Mouse (Mus musculus) liver, adult (tissue): ENCODE data around the gene Slc20a1.

Experiments
- GATA4 ChIP-seq: IDR thresholded peaks from 2 replicates; pipeline ENCODE4 v1.6.1; 2014; ENCODE audit warnings: mild to moderate bottlenecking, low read length; ENCODE audit not compliant: insufficient replicate concordance

The Slc20a1 gene

DNA sequence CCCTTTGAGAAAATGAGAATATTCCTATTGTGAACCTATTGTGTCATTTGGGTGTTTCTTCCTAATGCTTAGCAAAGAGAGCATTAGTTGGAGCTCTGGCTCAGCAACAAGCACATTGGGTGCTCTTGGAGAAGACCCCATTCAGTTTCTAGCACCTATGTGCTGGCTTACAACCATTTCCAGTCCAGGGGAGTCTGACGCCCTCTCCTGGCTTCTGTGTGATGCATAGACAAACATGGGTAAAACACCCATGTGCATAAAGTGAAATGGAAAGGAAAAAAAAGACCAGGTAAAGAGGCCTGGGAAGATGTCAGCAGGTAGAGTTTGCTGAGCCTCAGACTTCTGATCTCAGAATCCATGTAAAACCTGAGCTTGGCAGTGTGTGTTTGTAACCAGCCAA lies 34.7 kb downstream of the Slc20a1 start:
- TF ChIP-seq GATA4, result no peak

DNA sequence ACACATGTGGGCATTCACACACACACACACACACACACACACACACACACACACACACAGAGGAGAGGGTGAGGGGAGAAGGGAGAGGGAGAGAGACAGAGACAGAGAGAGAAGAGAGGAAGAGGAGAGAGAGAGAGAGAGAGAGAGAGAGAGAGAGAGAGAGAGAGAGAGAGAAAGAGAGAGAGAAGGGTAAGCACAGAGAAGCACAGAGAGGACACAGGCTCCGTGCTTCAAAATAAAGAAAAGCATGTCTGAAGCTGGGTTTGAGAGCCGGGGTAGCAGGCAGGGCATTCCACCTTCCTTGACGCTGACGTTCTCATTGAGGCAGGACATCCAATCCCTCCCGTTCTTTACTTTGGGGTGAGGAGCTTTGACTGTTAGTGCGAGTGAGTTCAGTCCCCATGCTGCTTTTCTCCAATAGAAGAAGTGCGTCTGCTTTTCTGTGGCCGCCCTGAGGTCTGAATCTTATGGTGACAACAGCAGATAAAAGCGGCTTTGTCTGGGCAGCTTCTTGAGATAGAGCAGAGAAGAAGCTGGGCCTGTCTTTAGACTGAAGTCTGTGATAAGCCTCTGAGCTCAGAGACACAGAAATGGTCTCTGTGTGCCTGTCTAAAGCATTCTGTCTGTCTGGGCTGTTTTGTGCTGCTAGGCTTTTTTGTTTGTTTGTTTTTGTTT lies 35.4 kb downstream of the Slc20a1 start:
- no peak for TF ChIP-seq GATA4

GRCm38 (mm10) chr2:129234731-129235130 lies 36.2 kb downstream of the Slc20a1 start:
- no peak for TF ChIP-seq GATA4

DNA sequence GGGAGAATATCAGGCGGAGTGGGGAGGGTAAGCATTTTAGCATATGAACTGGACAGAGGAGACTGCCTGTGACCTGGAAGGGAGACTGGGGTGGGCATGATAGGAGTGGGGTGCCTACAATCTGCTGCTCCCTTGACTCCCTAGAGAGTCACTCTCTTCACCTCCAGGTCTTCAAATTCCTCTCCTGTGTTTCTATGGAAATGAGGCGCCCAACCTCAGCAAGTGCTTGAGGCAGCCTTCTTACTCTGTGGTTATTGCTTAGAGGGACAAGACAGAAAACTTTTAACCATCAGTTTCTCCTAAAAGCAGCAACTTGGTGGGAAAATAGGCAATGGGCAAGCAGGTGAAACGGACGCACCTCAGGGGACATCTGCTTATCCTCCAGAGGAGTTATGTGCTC lies 38.0 kb downstream of the Slc20a1 start:
- TF ChIP-seq GATA4, result no peak

GRCm38 (mm10) chr2:129240726-129241432 lies 42.3 kb downstream of the Slc20a1 start:
- TF ChIP-seq GATA4, result no peak

DNA sequence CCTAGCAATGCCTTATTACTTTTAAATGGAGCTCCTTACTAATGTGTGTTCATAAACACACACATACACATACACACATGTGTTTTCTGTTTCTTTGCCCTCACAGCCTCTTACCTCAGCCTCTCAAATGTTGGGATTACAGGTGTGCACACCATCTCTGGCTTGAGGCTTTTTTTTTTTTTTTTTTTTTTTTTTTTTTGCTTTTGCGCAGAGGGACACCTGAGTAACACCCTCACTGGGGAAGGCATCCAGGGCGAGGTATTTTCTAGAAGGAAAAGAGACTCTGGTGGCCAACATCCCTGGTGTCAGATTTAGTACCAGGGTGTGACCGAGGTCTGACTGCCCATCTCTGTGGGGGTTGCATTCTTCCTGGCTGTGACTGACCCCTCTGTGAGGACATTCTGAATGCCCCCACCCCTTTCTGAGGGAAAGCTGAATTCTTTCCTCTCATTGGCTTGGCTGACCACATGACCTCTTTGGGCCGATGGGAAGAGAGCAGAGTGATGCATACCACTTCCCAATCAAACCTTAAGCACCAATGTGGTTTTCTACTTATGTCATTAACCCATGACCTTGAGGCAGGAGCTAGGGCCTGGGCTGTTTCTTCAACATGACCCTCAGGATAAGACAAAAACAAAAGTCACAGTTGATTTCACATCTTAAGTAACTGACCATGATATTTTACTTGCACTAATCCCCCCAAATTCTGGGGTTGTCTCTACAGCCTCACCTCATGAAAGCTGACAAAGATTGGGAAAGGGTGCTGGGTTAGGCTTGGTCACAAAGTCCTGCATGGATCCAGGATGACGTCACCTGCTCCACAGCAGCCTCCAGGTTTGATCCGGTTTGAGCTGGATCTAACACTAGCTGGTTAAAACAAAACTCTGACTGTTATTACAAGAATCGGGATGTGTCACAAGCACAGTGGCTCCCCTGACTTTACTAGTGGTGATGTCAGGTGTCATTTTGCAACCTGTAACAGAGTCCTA lies 43.6 kb downstream of the Slc20a1 start:
- no peak for TF ChIP-seq GATA4

- no peak for TF ChIP-seq GATA4
These were observed 44.4 kb downstream of the Slc20a1 start for GRCm38 (mm10) chr2:129243005-129243404.

- TF ChIP-seq GATA4, result no peak
These were observed 45.2 kb downstream of the Slc20a1 start for GRCm38 (mm10) chr2:129243786-129244185.

DNA sequence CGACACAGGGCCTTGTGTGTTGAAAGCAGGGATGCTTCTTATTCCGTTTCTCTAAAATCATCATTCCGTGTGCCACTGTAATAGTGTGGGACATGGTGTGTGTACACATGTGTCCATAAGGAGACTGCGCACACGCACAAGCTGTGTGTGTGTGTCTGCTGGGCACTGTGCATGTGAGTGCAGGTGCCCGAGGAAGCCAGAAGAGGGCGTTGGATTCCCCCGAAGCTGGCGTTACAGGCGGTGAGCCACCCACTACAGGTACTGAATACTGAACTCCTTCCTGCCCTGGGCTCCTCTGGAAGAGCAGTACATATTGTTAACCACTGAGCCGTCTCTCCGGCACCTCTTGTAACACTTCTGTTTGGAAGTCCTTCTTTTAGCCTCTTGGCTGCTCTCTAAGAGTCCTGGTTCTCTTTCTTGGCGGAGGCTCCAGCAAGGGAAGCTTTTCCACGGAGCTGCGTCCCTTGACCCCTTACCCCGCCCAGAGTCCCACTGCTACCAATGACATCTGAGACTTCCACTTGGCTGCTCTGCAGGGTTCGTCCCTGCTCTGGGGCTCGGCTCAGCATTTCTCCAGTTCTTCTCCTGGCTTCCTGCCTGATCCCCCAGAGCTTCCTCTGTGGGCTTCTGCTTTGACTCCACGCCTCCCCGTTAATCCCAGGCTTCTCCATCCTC lies 46.0 kb downstream of the Slc20a1 start:
- no peak for TF ChIP-seq GATA4

DNA sequence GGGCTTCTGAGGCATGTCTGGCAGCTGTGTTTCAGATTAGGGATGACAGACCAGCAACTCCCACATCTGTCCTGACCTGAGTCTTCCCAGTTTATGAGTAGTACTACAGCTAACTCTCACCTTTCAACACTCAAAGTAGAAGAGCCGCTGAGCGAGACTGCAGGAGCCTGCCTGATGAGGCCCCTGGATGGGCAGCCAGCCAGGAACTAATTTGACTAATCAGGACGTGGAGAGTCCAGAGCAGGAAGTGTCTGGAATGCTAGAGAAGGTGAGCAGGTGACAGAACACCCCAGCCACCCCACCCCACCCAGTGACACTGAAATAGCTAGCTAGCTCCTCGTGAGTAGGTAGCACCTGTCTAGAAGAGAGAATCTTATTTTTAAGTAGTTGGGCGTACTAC lies 47.1 kb downstream of the Slc20a1 start:
- TF ChIP-seq GATA4, result no peak

DNA sequence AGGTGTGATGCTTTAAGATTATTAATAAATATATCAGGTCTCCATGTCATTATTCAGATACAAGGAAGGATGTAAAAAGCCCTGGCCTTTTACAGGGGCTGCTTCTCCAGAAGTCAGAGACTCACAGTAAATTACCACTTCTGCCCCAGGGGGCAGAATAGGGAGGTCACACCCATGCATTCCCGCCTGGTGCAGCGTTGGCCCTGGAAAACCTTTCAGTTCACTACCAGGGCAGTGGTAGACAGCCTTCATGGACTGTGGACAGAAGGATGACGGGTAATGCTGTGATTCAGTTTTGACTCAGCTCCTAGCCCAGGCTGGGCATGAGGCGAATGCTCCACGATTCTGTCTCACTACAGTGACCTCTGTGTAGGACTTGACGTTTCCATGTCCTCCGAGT lies 47.9 kb downstream of the Slc20a1 start:
- TF ChIP-seq GATA4, result no peak

DNA sequence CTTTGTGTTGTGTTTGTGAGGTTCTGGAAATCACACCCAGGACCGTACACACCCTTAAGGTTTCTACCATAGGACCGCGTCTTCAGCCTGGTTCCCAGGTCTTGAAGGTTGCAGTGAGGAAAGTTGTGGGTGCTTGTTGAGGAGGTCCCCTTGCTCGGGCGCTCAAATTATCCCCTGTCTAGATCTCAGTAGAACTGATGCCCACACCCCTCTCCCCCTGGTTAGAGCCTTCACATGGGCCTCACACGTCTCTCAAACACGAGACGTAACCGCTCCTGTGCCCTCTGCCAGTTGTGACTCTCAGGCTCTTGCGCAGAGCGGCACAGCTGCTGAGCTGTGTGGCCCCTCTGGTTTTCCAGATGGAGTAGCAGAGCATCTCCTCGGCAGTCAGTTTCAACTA lies 48.4 kb downstream of the Slc20a1 start:
- TF ChIP-seq GATA4, result no peak

GRCm38 (mm10) chr2:129247707-129248121 lies 49.1 kb downstream of the Slc20a1 start:
- TF ChIP-seq GATA4, result no peak

DNA sequence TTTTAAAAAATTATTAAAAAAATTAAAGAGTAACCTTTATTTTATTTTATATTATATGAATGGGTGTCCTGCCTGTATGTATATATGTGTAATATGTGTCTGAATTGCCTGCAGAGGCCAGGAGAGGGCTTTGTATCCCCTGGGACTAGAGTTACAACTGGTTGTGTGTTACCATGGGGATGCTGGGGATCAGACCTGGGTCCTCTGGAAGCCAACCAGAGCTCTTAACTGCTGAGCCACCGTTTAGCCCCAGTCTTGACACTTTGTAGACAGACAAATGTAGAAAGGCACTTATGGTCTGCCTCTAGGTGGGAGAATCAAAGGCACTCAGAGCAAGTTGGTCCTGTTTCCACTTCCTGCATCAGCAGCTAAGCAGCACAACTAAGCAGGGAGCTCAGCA lies 50.8 kb downstream of the Slc20a1 start:
- no peak for TF ChIP-seq GATA4
